Mouse (Mus musculus) CH12.LX (cell line): ENCODE measurements at regions not wholly inside any gene's neighbourhood (a gene's known extent, or its start where the extent isn't known, plus 50 kb on each side); places are given as distances from the start of the nearest gene placed in this dataset.

Experiments used
- DNase-seq: peaks from one replicate; pipeline ENCODE4 v3.0.0-alpha.2; 2013; ENCODE audit errors: extremely low read depth
- H3K27ac ChIP-seq: 2 replicates; pipeline ENCODE4 v1.5.1; 2012; ENCODE audit warnings: low read depth, mild to moderate bottlenecking, control low read depth, moderate library complexity; ENCODE audit not compliant: insufficient read depth
- H3K27me3 ChIP-seq: replicated peaks from 2 replicates; pipeline ENCODE3; 2012; ENCODE audit warnings: inconsistent platforms
- H3K36me3 ChIP-seq, 2 experiments: replicated peaks in 1 of 2; 2 replicates each; pipeline versions ENCODE3 to v1.6.1; 2012; ENCODE audit warnings: inconsistent platforms in 1 of 2, low read length in 1 of 2, mild to moderate bottlenecking in 1 of 2, mixed read lengths in 1 of 2, moderate library complexity in 1 of 2; ENCODE audit not compliant: control insufficient read depth in 1 of 2, insufficient read depth in 1 of 2
- H3K4me1 ChIP-seq, 2 experiments: 2 replicates each; pipeline ENCODE4 v1.6.1; 2012; ENCODE audit warnings: inconsistent platforms in 1 of 2, moderate library complexity in 1 of 2; ENCODE audit not compliant: insufficient read depth in 2 of 2, control insufficient read depth in 1 of 2
- H3K4me2 ChIP-seq: 2 replicates; pipeline ENCODE4 v1.6.1; 2012; ENCODE audit warnings: low read depth, mild to moderate bottlenecking, control low read depth; ENCODE audit not compliant: poor library complexity, insufficient read depth, severe bottlenecking
- H3K4me3 ChIP-seq, 3 experiments: fragments of 150-350 bp in 1 of 3; sonication (generic) in 1 of 3; replicated peaks in 1 of 3; 2 replicates each; pipeline versions ENCODE3 to v1.5.1; 2011 to 2012; ENCODE audit warnings: low read depth in 2 of 3, low read length in 2 of 3, mild to moderate bottlenecking in 2 of 3, moderate library complexity in 2 of 3, control low read depth in 1 of 3, improper control_type of control experiment in 1 of 3, inconsistent platforms in 1 of 3, mixed read lengths in 1 of 3; ENCODE audit not compliant: poor library complexity in 1 of 3
- H3K79me2 ChIP-seq: replicated peaks from 2 replicates; pipeline ENCODE4 v1.6.1; 2012; ENCODE audit warnings: mild to moderate bottlenecking, moderate library complexity; ENCODE audit not compliant: control insufficient read depth, poor library complexity, insufficient read depth, severe bottlenecking; ENCODE audit errors: extremely low read depth
- H3K9ac ChIP-seq: 2 replicates; pipeline ENCODE4 v1.6.1; 2012; ENCODE audit warnings: low read depth, mild to moderate bottlenecking, control low read depth, moderate library complexity; ENCODE audit not compliant: insufficient read depth
- H3K9me3 ChIP-seq: replicated peaks from 2 replicates; pipeline ENCODE3; 2012; ENCODE audit warnings: low read length, inconsistent platforms, mixed read lengths
- CHD2 ChIP-seq: IDR thresholded peaks from 2 replicates; pipeline ENCODE4 v1.6.1; 2011; ENCODE audit warnings: low read length, improper control_type of control experiment
- E2F4 ChIP-seq: IDR thresholded peaks from 2 replicates; pipeline ENCODE4 v1.6.1; 2011; ENCODE audit warnings: low read depth, low read length, improper control_type of control experiment; ENCODE audit not compliant: insufficient replicate concordance
- EP300 ChIP-seq: IDR thresholded peaks from 2 replicates; pipeline ENCODE4 v1.6.1; 2011; ENCODE audit warnings: low read length, improper control_type of control experiment
- GABPA ChIP-seq: IDR thresholded peaks from 2 replicates; pipeline ENCODE4 v1.6.1; 2012; ENCODE audit warnings: low read depth, low read length, improper control_type of control experiment, inconsistent platforms; ENCODE audit not compliant: insufficient replicate concordance
- HCFC1 ChIP-seq: IDR thresholded peaks from 2 replicates; pipeline ENCODE4 v1.6.1; 2012; ENCODE audit warnings: low read depth, mild to moderate bottlenecking, inconsistent platforms, low read length, improper control_type of control experiment
- JUN ChIP-seq: IDR thresholded peaks from 2 replicates; pipeline ENCODE4 v1.6.1; 2011; ENCODE audit warnings: low read depth, mild to moderate bottlenecking, low read length, improper control_type of control experiment, moderate library complexity; ENCODE audit not compliant: insufficient read depth
- JUND ChIP-seq: conservative IDR thresholded peaks from 2 replicates; pipeline ENCODE4 v1.6.1; 2011; ENCODE audit warnings: low read depth, low read length, improper control_type of control experiment
- MAFK ChIP-seq: IDR thresholded peaks from 2 replicates; pipeline ENCODE4 v1.6.1; 2011; ENCODE audit warnings: low read length, improper control_type of control experiment; ENCODE audit not compliant: insufficient replicate concordance
- MAX ChIP-seq: IDR thresholded peaks from 2 replicates; pipeline ENCODE4 v1.6.1; 2011; ENCODE audit warnings: low read length, improper control_type of control experiment
- MEF2A ChIP-seq: IDR thresholded peaks from 2 replicates; pipeline ENCODE4 v1.6.1; 2014; ENCODE audit warnings: low read depth, mild to moderate bottlenecking, inconsistent platforms, low read length, improper control_type of control experiment, borderline replicate concordance
- MYC ChIP-seq: IDR thresholded peaks from 2 replicates; pipeline ENCODE4 v1.6.1; 2011; ENCODE audit warnings: low read depth, mild to moderate bottlenecking, improper control_type of control experiment, low read length
- PAX5 ChIP-seq: IDR thresholded peaks from 2 replicates; pipeline ENCODE4 v1.6.1; 2012; ENCODE audit warnings: low read length, inconsistent platforms, mixed read lengths
- RCOR1 ChIP-seq: conservative IDR thresholded peaks from 2 replicates; pipeline ENCODE4 v1.6.1; 2012; ENCODE audit warnings: low read depth, mild to moderate bottlenecking, inconsistent platforms, low read length, improper control_type of control experiment
- TBP ChIP-seq: conservative IDR thresholded peaks from 2 replicates; pipeline ENCODE4 v1.6.1; 2011; ENCODE audit warnings: low read depth, low read length, improper control_type of control experiment
- UBTF ChIP-seq: IDR thresholded peaks from 2 replicates; pipeline ENCODE4 v1.6.1; 2012; ENCODE audit warnings: low read depth, mild to moderate bottlenecking, inconsistent platforms, low read length, improper control_type of control experiment, moderate library complexity
- USF1 ChIP-seq: IDR thresholded peaks from 2 replicates; pipeline ENCODE4 v1.6.1; 2014; ENCODE audit warnings: low read depth, mild to moderate bottlenecking, inconsistent platforms, low read length, improper control_type of control experiment
- ZC3H11A ChIP-seq: IDR thresholded peaks from 2 replicates; pipeline ENCODE4 v1.6.1; 2012; ENCODE audit warnings: low read depth, mild to moderate bottlenecking, inconsistent platforms, low read length, improper control_type of control experiment
- ZKSCAN1 ChIP-seq: IDR thresholded peaks from 2 replicates; pipeline ENCODE4 v1.6.1; 2012; ENCODE audit warnings: low read depth, inconsistent platforms, low read length, improper control_type of control experiment, borderline replicate concordance
- dilution Hi-C: fragments of 300-500 bp; cut with MboI; formaldehyde crosslinking; loops from 2 replicates; pipeline ENCODE4 v1.14.3; 2020; ENCODE audit warnings: low sequenced_read_pairs; ENCODE audit not compliant: extremely low pct_unique_long_range_greater_than_20kb, extremely low pct_ligation_motif_present
- in situ Hi-C: fragments of 300-500 bp; cut with MboI; formaldehyde crosslinking; loops from 3 replicates; pipeline ENCODE4 v1.14.3; 2019; ENCODE audit warnings: low sequenced_read_pairs, low pct_ligation_motif_present, low pct_unique_long_range_greater_than_20kb, mixed read lengths

DNA sequence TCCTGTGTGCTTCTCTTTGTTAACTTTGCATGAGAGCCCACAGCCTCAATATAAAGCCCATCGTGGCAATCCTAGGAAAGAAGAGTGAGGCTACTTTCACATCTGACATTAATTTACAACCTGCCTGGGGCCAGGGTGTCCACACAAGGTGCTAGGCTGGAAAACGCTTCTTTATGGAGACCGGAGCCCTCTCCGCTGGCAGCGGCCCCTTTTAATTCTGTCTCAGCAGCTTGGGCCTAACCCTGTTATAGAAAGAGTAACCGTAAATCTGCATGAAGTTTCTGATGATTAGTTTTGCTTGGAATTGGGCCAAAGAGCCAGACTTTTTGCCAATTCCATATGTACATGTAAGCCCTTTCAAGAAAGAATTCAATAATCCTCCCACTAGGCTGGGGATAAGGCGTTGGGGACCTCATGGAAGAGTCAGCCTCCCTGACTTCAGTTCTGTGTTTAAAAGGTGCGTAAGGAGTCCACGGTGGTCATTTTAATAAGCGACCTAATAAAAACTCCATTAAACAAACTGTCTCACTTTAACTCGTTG lies 304.2 kb upstream of the Dynlrb2 start:
- H3K4me1 ChIP-seq: no peaks in the 10 kb centered on the region; a peak in 1 of 4 replicates
- in situ Hi-C loops (no loop called here), dilution Hi-C loops (no loop called here)
- H3K9me3 ChIP-seq: no peaks in the 10 kb centered on the region
- no peak overlapping the region for H3K27ac ChIP-seq
- TF ChIP-seq EP300: no peak
- DNase-seq: no peak
- H3K4me2 ChIP-seq: no peak overlapping the region
- H3K4me3 ChIP-seq: no peak overlapping the region
- no peak overlapping the region for H3K9ac ChIP-seq
- no peaks in the 10 kb centered on the region for H3K36me3 ChIP-seq
- H3K27me3 ChIP-seq: peaks cover 64% of the 10 kb centered on the region
- H3K79me2 ChIP-seq: no peaks in the 10 kb centered on the region

DNA sequence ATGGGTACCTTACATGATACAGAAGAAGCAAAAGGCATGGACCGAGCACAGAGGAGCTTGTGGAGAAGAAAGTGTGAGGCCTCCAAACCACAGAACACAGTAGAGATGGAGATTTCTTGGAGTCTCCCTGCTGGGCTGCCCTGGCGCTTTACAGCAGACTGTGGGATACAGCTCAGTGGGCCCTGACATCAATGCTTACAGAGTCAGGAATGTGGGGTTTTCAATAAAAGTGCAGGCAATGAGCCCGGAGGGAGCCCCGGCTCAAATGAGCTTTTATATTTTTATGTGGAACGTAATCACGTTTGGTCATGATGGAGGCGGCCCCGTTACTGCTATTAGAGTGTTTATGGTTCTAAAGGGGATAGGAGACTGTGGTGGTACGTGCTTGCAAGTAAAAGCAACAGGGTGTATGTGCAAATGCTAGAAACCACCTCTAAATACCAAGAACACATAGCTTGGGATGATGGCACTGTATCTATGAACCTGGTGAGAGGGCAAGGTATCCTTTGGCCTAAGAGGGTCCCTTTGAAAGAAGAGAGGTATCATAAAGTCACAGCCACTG lies 308.1 kb upstream of the Dynlrb2 start:
- no peak for TF ChIP-seq USF1
- TF ChIP-seq MEF2A: no peak
- TF ChIP-seq UBTF: no peak
- TF ChIP-seq E2F4: no peak
- TF ChIP-seq GABPA: no peak
- TF ChIP-seq MYC: no peak
- no peak for TF ChIP-seq CHD2
- no peak overlapping the region for H3K27ac ChIP-seq
- no peaks in the 10 kb centered on the region for H3K36me3 ChIP-seq
- dilution Hi-C loops: no loop called here
- no peak overlapping the region for H3K4me3 ChIP-seq
- H3K79me2 ChIP-seq: no peaks in the 10 kb centered on the region
- in situ Hi-C loops: no loop called here
- H3K9ac ChIP-seq: no peak overlapping the region
- no peaks in the 10 kb centered on the region; a peak in 1 of 4 replicates for H3K4me1 ChIP-seq
- no peak for DNase-seq
- H3K27me3 ChIP-seq: peaks cover 71% of the 10 kb centered on the region
- no peak overlapping the region for H3K4me2 ChIP-seq
- no peaks in the 10 kb centered on the region for H3K9me3 ChIP-seq

DNA sequence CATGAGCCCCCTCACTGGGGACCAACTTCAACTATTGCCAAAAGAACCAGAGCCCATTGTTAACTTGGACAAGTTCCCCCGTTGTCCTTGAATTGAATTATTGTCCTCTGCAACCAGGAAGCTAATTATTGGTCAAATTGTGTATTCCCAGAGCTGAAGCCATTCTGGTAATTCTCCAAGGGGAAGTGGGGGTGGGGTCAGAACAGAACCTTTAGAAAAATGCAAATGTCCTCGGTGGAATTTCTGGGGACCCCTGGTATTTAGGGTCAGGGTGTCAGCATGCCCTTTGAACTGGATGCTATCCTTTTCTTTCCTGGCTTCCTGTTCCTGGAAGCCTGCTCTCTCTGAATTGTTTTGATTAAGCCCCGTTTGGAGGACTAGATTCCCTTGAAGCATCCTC lies 312.7 kb upstream of the Dynlrb2 start:
- H3K36me3 ChIP-seq: no peaks in the 10 kb centered on the region
- no peak overlapping the region for H3K4me2 ChIP-seq
- no peak overlapping the region for H3K4me3 ChIP-seq
- in situ Hi-C loops: no loop called here
- TF ChIP-seq EP300 (no peak), GABPA (no peak), ZKSCAN1 (no peak), JUN (no peak), USF1 (no peak), JUND (no peak), PAX5 (no peak), ZC3H11A (no peak), MAFK (no peak), RCOR1 (no peak), MAX (no peak), TBP (no peak), HCFC1 (no peak), UBTF (no peak), MEF2A (no peak)
- H3K9me3 ChIP-seq: no peaks in the 10 kb centered on the region
- H3K4me1 ChIP-seq: no peaks in the 10 kb centered on the region
- dilution Hi-C loops: no loop called here
- DNase-seq: no peak
- no peaks in the 10 kb centered on the region for H3K79me2 ChIP-seq
- no peak overlapping the region for H3K9ac ChIP-seq
- H3K27ac ChIP-seq: no peak overlapping the region
- peaks cover 79% of the 10 kb centered on the region for H3K27me3 ChIP-seq
